Mouse (Mus musculus) lung, adult 2 months (tissue): ENCODE measurements around the gene Timm8a2.

Experiments
- CTCF ChIP-seq: fragments of 200-500 bp; IDR thresholded peaks from 2 replicates; pipeline ENCODE4 v1.5.1; 2011; ENCODE audit warnings: mild to moderate bottlenecking, low read length, control low read depth; ENCODE audit not compliant: insufficient read depth
- POLR2A ChIP-seq: fragments of 200-500 bp; IDR thresholded peaks from 2 replicates; pipeline ENCODE4 v1.6.1; 2011; ENCODE audit warnings: low read depth, mild to moderate bottlenecking, control low read depth, low read length, borderline replicate concordance; ENCODE audit errors: extremely low read depth

DNA sequence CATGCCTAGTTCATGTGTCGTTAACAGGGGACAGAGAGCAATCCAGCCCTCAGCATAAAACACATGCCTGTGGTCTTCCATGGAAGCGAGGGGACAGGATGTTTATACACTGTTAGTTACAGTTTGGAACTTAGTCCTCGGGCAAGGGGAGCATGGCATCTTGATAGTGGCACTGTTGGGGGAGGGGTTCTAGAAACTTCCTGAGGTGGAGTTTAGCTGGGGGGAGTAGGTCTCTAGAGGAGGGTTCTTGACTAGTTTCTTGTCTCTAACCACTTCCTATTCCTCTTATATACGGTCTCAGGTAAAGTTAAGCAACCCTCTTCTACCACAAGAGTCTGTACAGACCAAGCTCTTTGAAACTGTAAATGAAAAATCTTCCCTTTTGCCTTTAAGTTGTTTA, 31.8 kb downstream of the Timm8a2 start:
- TF ChIP-seq CTCF (no peak), POLR2A (no peak)
